Mouse (Mus musculus): ENCODE measurements around the gene Pnpla5.
A peak's percentile ranks its signal among the peaks of the same experiment; 100 is the strongest.
"Not testable (repeated sequence)": the region's sequence is repeated elsewhere in the genome, so short reads cannot be mapped to it uniquely, and the experiment has no call there.

The Pnpla5 gene

DNA sequence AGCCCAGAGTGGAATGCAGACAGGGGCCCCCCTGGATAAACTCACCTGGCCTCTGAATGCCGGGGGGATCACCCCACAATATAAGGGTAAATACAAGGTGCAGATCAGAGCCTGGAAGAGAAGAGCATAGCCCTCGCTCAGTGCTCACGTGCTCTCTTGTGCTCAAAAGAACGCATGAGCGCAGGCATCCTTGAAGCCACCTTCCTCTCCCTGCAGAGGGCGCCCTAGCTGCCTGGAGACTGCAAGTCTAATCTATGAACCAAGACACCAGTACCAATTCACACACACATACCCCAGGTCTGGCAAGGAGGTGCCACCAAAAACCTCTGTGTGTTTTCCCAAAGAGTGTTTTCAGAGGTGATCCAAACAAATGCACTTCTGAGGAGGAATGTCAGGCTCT lies 2.4 kb downstream of the Pnpla5 start:
- no peak for DNase-seq (ENCODE audit: extremely low spot score, low read depth, low spot score)

DNA sequence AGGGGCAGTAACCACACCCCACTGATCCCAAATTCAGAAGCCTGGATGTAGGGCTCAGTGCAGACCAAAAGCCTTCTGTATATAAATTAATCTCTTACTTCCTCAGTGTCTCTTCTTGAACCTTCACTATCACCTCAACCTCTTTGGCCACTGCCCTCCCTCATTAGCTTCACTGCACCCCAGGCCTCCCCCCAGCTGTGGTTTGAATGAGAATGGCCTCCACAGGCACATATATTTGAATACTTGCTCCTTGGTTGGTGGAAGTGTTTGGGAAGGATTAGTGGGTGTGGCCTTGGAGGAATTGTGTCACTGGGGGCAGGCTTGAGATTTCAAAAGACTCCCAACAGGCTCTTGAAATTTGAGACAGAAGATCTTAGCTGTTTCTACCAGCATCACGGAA lies 6.5 kb downstream of the Pnpla5 start:
- no peak for DNase-seq (ENCODE audit: extremely low spot score, low read depth, low spot score)

DNA sequence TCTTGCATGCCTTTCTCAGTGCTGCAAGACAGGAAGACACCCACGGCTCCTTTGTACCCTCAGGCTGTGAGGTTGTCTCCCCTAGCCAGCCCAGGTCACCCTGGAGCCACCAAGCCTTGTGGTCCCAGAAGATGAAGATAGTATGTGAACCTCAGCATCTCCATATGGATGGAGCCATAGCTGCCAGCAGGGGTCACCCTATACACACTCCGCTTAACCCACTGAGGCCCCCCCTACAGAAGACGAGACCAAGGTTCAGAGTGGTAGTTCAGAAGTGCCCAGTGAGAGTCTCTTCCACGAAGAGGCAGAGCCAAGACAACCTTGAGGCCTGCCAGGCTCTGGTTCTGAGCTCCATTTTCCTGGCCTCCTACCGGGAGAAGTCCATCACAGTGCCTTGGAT lies 7.2 kb downstream of the Pnpla5 start:
- DNase-seq (ENCODE audit: extremely low spot score, low read depth, low spot score), result no peak

DNA sequence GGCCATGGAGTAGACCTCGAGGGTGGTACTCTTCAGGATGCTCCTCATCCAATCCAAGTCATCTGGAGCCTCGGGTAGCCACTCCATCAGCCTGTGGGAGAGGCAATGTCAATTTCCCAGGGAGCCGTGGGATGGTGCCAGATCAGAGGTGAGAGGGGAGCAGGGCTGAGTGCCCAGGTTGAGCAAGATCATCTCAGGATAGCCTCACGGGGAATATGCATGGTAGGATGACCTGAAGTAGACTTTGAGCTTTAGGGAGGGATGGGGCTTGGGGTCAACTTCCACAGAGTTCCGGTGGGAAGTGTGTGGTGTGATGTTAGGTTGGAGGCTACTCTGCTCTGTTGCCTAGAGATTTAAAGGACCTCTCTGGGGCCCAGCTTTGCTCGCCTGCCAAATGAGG lies 9.1 kb downstream of the Pnpla5 start:
- DNase-seq (ENCODE audit: extremely low spot score, low read depth, low spot score), result no peak

DNA sequence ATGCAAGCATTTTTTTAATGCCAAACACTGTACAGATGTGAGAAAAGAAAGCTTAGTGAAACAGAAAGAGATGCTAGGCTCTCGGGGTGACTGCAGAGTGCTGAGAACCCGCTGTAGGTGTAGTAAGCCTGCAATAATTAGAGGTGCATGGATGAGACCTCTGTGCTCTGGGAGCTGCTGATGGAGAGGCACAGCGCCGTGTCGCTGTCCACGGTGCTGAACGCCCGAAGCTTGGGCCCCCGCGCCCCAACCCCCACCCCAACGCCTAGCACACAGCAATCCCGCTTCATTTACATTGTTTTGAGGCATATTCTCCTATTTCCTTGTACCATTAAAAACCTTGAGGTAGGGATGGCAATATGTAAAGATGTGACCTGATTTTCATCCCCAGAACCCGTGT lies 14.1 kb downstream of the Pnpla5 start:
- DNase-seq (ENCODE audit: extremely low spot score, low read depth, low spot score), result peak; percentile 16

DNA sequence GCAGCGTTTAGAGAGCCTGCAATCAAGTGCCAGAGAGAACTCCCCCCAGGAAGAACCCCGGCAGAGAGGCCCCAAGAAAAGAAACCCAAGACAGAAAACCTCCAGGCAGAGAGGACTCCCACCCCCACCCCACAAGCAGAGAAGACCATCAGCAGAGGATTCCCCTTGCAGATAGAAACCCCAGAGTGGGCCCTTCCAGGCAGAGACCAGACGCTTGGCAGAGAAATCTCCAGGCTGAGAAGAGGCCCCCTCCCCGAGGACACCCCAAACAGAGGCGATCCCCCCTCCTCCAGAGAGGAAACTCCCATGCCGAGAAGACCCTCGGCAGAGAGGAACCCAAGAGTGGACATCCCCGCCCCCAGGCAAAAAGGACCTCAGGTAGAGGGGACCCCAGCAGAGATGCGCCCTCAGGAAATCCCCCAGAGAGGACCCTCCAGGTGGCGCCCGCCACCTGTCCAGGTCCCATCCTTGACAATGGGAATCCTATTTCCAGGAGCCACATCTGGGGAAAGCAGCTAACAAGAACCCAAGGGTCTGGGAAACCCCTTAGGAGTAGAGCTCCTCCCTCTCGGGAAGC lies 17.0 kb downstream of the Pnpla5 start:
- DNase-seq (ENCODE audit: extremely low spot score, low read depth, low spot score), result no peak

DNA sequence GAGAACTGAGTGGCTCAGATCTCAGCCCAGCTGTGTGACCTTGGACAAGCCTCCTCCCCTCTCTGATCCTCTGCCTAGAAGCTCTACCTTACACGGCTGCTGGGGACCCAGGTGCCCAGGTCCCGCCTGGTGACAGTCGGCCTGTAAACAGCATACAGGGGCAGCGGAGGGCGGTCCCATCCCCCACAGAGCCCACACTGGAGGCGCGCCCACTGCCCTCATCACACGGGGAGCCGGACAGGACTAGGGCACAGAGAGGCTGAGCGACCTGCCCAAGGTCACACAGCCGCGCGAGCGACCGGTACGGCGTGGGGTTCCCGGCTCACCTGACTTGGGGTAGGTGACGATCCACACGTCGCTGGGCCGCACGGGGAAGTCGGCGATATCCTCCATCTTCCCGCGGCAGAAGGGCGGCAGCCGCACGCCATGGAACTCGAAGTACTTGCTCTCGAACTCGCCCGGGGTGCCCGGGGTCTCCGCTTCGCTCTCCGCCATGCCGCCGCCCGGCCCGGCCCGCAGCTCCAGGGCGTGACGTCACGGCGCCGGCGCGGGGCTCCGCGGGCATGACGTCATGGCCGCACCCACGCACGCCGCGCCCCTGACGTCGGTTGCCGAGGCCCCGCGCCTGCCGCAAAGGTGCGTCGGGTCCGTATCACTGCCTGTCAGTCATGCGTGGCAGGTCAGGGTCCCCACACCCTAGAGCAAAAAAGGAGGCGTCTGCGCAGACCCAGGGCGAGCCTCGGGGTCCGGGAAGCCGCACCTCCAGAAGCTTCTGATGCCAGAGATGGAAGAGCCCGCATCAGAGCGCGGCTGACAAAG lies 17.7 kb downstream of the Pnpla5 start, which contains the start of gene Sult4a1:
TSS of gene Sult4a1 (minus strand) at position 650 of the 819 bp plus-strand sequence.
- DNase-seq (ENCODE audit: extremely low spot score, low read depth, low spot score), result no peak

DNA sequence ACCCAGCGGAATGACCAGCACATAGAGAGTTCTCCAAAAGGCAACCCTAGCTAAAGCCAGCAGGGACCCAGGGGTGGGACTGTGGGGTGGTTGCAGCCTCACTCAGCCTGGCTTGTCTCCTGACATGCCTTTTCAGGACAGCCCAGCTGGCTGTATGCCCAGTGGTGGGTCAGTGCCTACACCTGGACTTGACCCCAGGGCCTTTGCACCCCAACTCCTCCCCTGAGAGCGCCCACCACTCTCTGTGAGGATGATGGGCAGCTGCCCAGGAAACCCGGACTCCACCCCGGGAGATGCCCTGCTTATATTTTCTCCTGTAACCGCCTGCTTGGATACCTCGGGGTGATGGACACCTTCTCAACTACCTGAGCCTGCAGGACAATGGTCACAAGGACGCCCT lies 18.3 kb downstream of the Pnpla5 start:
- no peak for DNase-seq (ENCODE audit: extremely low spot score, low read depth, low spot score)

DNA sequence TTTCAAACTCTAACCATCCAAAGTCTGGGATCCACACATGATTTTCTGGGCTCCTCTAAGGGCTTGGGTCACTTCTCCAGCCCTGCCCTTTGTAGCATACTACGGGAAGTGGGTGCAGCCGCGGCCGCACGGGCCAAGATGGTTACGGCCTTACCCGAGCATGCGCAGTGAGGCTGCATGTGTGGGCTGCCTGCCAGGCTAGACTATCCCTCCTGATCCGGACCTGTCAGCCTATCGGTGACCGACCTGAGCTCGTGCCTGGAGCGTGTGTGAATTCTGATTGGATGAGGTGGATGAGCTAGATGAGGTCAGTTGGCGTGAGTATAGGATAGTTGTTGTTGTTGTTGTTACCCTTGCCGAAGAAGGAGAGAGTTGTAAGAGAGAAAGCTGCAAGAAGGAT lies 25.4 kb downstream of the Pnpla5 start:
- not testable (repeated sequence) for DNase-seq (ENCODE audit: extremely low spot score, low read depth, low spot score)

DNA sequence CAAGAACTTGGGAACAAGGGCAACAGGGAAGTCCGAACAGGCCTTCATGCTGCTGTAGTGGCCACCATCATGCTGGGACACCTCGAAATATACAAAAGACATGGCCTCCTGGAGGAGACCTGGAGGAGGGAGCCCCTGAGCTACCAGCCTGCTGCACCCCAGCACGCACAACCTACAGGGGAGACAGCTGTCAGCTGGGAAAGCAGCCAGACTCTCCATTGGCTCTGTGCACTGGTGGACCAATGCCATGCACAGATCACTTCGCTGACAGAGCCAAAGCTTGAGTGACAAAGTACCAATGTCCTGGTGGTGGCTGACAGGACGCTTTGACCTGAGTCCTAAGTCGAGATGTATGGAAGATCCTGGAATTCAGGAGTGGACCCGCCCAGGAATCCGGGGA lies 26.9 kb downstream of the Pnpla5 start:
- DNase-seq (ENCODE audit: extremely low spot score, low read depth, low spot score), result no peak

DNA sequence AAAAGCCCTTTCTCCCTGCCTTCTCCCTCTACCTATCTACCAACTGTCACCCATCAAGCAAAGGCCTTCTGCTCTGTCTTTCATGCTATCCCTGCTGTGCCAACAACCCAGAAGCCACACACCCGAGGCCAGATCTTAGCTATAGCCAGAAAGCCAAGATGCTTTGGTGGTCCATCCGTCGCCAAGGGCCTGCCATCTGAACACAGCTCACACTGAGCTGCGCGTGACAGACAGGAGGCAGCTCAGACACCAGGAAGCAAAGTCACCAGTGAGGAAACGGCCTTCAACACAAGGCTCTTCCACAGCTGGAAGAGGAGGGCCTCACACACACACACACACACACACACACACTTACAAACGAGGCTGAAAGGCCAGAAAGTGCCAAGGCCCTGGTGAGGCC lies 28.1 kb downstream of the Pnpla5 start:
- no peak for DNase-seq (ENCODE audit: extremely low spot score, low read depth, low spot score)

DNA sequence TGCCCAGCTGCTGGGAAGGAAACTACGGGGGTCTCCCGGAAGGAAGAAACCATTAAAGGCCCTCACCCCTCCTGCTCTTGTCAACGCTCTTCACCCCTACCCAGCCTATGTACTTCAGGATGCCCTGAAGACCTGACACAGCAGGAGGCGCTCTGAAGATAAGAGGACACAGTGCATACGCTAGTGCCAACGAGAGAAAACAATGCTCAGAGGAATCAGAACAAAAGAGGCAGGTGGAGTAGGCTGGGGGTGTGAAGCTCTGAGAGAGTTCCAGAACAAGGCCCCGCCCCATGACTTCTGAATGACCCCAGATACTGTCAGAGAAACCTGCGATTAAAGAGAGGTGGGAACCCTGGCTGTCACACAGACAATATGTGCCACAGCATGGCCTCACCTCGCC lies 36.2 kb downstream of the Pnpla5 start:
- DNase-seq (ENCODE audit: extremely low spot score, low read depth, low spot score), result no peak

DNA sequence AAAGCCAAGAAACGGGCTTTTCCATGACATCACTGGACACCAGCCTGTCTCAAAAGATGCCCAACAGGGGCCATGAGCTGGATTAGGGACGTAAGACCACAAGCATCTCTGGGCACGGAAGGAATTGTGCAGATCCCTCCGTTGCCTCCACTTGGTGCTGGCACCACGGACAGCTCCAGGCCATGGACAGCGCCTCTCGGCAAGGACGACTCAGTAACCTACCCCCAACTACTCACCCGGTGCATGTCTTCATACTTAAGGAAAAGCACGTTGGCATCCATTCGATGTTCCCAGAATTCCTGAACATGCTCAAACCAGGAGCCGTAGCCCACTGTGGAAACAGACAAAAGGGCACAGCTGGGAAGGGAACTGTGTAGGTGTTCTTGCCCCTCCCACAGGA lies 36.6 kb downstream of the Pnpla5 start:
- no peak for DNase-seq (ENCODE audit: extremely low spot score, low read depth, low spot score)

DNA sequence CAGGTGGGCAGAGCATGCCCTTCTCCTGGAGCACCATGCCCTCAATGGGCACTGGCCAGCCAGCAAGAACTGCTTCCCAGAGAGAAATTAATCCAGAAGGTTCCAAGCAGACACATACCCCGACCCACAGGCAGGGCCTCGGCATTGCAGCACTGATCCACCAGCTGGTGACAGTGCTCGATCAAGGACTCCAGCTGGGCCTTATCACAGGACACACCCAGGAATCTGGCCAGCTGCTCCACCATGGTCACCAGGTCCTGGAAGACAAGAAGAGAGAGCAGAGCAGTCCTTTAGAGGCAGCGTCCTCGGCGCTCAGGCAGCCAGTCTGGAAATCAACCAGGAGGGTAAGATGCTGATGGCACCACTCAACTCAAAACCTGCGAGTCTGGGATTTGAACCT lies 42.9 kb downstream of the Pnpla5 start:
- no peak for DNase-seq (ENCODE audit: extremely low spot score, low read depth, low spot score)

DNA sequence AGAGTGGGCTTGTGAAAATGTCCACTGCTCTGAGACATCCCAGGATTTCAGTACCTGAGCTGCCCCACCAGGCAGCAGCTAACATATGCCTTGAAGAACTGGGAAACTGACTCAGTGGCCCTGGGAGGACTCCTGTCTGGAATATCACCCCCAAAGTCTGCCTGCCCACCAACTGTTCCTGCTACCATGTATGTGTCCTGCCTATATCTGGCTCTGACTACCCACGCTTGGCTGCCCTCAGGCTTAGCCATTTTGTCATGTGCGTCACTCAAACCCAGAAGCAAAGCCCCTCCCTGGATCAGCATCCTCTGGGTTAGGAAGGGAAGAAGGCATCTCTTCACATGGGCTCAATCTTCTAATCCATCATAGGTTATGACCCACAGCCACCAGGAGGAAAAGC lies 43.5 kb downstream of the Pnpla5 start:
- no peak for DNase-seq (ENCODE audit: extremely low spot score, low read depth, low spot score)

DNA sequence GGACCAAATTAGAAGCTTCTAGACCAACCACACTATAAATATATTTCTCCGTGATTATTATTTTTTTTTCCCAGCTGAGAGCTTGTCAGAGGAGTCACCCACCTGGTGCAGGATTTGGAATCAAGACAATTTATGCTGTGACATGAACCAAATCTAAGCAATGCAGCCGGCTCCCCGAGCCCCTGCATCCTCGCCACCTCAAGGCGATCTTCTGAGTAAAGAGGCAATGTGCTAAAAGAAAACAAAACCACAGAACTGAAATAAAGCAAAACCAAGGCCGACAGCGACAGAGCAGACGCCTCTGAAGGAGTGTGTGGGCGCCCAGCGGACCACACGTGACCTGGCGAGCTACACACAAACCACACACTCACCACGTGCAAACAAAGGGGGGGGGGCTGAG lies 44.3 kb downstream of the Pnpla5 start:
- DNase-seq (ENCODE audit: extremely low spot score, low read depth, low spot score), result no peak

DNA sequence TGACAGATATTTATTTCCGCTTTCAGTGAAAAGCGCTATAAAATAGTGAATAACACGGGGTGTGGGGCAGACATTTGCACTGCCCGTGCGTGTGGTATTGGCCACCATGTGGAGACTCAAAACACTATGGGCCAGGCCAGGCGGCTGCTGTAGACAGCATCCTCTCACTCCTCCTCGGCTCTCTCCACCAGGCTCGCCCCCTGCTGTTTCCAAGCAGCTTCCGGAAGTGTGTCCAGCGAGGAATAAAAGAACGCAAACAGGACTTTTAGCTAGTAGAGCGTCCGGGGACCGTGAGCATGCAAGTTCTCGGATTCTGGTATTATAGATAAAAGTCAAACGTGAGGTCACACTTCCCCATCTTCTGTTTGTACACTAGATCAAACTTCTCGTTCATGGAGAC lies 45.8 kb downstream of the Pnpla5 start:
- DNase-seq (ENCODE audit: extremely low spot score, low read depth, low spot score), result no peak

DNA sequence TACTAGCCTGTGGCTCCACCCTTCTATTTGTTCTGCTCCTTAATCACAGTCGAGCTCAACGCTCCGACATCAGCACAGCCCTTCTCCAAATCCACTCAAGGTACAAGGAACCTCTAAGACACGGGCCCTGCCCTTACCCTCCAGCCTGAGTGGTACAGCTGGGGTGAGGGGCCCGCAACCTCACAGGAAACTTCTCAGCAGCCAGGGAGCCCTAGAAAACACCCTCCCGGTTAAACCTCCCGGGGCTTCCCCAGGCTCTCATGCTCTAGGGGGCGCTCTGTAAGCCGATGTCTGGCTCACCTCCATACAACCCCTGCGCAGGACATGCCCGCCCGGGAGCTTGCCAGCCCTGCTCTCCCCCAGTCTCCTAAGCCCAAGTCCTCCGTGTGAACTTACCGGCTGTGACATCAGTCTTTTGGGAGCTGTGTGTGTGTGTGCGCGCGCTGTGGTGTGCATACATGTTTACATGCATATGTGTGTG lies 48.2 kb downstream of the Pnpla5 start:
- no peak for DNase-seq (ENCODE audit: extremely low spot score, low read depth, low spot score)

DNA sequence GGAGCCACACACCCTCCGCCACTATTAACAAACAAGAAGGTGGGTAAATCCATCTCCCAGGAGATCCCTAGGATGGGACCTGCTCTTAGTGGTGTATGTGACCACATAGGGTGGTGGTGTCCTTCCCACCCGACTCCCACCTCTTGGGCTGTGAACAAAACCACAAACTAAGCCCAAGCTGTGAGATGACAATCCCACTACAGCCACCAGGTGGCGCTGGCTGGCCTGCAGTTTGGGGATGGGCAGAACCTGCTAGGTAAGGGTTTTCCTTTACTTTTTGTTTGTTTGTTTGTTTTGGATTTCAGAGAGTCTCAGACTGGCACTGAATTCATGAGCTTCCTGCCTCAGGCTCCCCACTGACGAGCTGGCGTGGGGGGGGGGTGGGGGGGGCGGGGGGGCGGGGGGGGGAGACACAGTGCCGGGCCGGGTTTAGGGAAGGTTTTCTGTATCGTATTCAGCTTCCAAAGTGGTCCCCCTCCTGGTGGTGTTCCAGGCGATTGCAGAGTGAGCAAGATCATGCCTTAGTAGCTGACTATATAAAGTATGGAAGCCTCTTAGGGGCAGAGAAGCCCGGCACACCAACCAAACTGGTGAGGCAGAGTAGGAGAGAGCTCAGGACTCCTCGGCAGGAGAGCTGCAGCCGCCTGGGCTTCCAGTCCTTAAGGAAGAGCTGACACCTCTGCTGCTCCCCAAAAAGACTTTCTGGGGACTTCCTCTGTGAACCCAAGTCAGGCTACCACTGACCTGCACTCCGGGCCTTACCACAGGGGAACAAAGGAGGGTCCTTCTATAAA lies 48.9 kb downstream of the Pnpla5 start:
- peak; percentile 49 for DNase-seq (ENCODE audit: extremely low spot score, low read depth, low spot score)

DNA sequence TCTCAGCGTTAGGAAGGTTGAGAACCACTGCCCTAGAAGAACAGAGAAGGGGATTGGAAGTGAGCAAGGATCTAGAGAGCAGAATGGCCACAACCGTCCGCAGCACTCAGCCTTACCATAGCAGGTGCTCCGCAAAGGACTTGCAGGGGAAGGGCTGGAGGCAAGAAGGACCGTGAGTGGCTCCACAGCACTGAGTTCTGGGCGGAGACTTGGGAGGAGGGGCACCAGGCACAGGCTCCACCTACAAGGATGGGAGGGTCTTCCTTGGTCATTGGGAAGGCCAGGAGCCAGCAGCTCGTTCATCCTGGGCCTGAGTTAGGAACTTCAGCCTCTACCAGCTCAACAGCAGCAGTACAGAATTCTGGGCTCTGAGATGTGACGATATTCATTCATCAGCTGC lies 49.9 kb downstream of the Pnpla5 start:
- no peak for DNase-seq (ENCODE audit: extremely low spot score, low read depth, low spot score)

DNA sequence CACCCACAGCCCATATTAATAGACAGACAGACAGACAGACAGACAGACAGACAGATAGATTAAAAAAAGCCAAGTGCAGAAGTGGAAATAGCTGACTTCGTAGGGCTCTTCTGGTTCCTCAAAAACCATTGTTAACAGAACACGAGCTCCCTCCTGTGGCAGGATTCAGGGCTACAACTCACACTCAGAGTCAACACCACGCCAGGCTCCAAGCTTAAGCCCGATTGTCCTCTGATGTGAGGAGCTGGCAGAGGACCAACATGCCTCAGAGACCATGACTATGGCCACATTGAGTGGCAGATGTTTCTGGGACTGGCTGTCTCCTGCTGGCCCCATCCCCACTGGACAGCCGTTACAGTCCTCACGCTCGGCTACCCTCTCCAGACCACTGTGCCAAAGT lies 50.7 kb downstream of the Pnpla5 start:
- DNase-seq (ENCODE audit: extremely low spot score, low read depth, low spot score), result peak; percentile 53

DNA sequence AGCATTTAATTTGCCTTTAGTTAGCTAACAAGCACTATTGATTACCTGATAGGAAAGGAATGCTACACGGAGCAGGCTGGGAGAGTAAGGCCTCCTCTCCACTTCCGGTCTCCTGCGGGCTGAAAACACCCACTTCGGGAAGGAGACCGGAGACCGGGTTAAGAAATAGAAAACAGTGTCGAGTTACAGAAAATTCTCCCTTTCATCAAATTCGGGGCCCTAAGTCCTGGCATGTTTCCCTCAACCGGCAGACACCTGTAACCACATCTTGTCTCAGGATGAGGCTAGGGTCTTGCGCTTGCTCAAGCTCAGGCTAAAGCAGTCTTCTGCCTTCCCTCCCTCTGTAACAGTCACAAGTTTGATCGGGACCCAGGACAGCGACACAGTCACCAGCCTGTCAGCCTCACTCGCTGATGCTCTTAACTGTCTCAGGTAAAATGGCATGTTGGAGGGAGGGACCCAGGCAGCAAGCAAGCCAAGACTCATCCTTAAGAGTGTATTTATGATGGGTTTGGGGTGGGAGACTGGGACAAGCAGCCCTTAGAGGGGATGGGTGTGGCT lies 52.8 kb downstream of the Pnpla5 start:
- DNase-seq (ENCODE audit: extremely low spot score, low read depth, low spot score), result no peak

Data from hindlimb bud, embryonic 11.5 days (tissue).